Comparison of ENCODE assay signal across 22 mouse cellular contexts in the genomic region with DNA sequence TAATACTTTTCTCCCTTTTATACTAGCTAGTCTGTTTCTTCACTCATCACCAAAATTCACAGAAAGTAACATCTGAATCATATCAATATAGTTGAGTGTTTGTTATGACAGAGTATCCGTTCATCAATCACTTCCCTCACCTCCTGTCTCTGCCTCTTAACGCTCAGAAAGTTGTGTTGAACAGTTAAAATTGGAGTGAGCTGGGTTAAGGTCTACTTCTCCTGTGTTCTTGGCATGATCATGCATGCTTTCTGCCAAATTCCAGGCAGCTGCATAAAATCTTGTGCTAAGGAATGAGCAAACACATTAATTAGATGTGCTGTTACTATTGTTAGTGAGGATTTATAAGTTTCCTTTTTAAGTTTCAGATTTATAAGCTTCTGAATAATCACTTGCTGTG.
DNase-seq lines count a peak whose midpoint lies in the region; ATAC-seq and TF ChIP-seq lines count a peak whose summit lies in the region.
"Had no signal": no experiment of that assay in that cellular context is flagged by ENCODE, and none has a peak within 500 bp of the region (broad histone marks: within the 10 kb centered on the region; RNA-seq: fewer than 3 reads in every experiment).

No protein-coding gene starts in this region.

- DNase-seq in kidney, postnatal 25 days, result no peak
- no peak for DNase-seq in lung, adult 2 months
- DNase-seq in kidney, postnatal 14 days, result peak; percentile 44
- peak; percentile 32 for DNase-seq in lung, postnatal 25 days (ENCODE audit: low spot score)
- DNase-seq in hindbrain, embryonic 14.5 days (ENCODE audit: low spot score), result no peak
- DNase-seq: adrenal gland, adult 8-10 months; cerebellum, adult 9-10 months; heart, postnatal 36 days; layer of hippocampus, adult 9-11 months; left cerebral cortex, postnatal 4 days; liver, embryonic 13.5 days; thymus, postnatal 36 days had no signal

- no peak overlapping the region for H3K4me3 ChIP-seq in kidney, embryonic 15.5 days (replicated peaks)
- no peak overlapping the region for H3K4me3 ChIP-seq in lung, embryonic 16.5 days (ENCODE audit: low read length)
- no peak overlapping the region for H3K4me3 ChIP-seq in lung, adult 2 months (replicated peaks; ENCODE audit: extremely low read depth, low read depth, low read length)
- H3K4me3 ChIP-seq in hindbrain, embryonic 14.5 days (replicated peaks; ENCODE audit: low read length), result no peak overlapping the region
- H3K4me3 ChIP-seq in intestine, embryonic 15.5 days (replicated peaks), result no peak overlapping the region
- H3K4me3 ChIP-seq: embryonic facial prominence, embryonic 12.5 days; heart, embryonic 13.5 days; left cerebral cortex, adult 2 months; liver, embryonic 13.5 days; midbrain, embryonic 12.5 days; neural tube, embryonic 12.5 days had no signal

- peak; percentile 43; the same call in 1 of the 2 replicates for ATAC-seq in kidney, embryonic 15.5 days (replicated peaks; ENCODE audit: low FRiP score)
- ATAC-seq in lung, embryonic 16.5 days (ENCODE audit: low read depth), result peak; percentile 65
- ATAC-seq in hindbrain, embryonic 14.5 days (ENCODE audit: low FRiP score), result no peak
- ATAC-seq in intestine, embryonic 15.5 days, result no peak
- ATAC-seq: hindbrain, embryonic 16.5 days; intestine, postnatal 0 days had no signal

- H3K27me3 ChIP-seq in kidney, embryonic 15.5 days, result no peaks in the 10 kb centered on the region
- no peaks in the 10 kb centered on the region for H3K27me3 ChIP-seq in lung, embryonic 16.5 days (ENCODE audit: control insufficient read depth, insufficient read depth, low read depth, low read length)
- H3K27me3 ChIP-seq in hindbrain, embryonic 14.5 days (ENCODE audit: control insufficient read depth, insufficient read depth, low read length), result no peaks in the 10 kb centered on the region
- no peaks in the 10 kb centered on the region for H3K27me3 ChIP-seq in intestine, embryonic 15.5 days (replicated peaks)
- H3K27me3 ChIP-seq: embryonic facial prominence, embryonic 12.5 days; heart, embryonic 13.5 days; liver, embryonic 13.5 days; midbrain, embryonic 12.5 days; neural tube, embryonic 12.5 days had no signal

- no peak for TF ChIP-seq CTCF in lung, adult 2 months (IDR thresholded peaks at IDR 0.05; ENCODE audit: insufficient read depth, low read length)

- H3K9ac ChIP-seq in kidney, embryonic 15.5 days, result no peak overlapping the region
- H3K9ac ChIP-seq in lung, embryonic 16.5 days (ENCODE audit: low read length), result no peak overlapping the region
- no peak overlapping the region for H3K9ac ChIP-seq in hindbrain, embryonic 14.5 days
- H3K9ac ChIP-seq in intestine, embryonic 15.5 days, result no peak overlapping the region
- H3K9ac ChIP-seq: embryonic facial prominence, embryonic 12.5 days; heart, embryonic 13.5 days; liver, embryonic 13.5 days; midbrain, embryonic 12.5 days; neural tube, embryonic 12.5 days had no signal

- H3K27ac ChIP-seq in kidney, embryonic 15.5 days, result no peak overlapping the region
- H3K27ac ChIP-seq in lung, embryonic 16.5 days (ENCODE audit: low read length), result no peak overlapping the region
- no peak overlapping the region for H3K27ac ChIP-seq in hindbrain, embryonic 14.5 days
- H3K27ac ChIP-seq in intestine, embryonic 15.5 days, result no peak overlapping the region
- H3K27ac ChIP-seq: embryonic facial prominence, embryonic 12.5 days; heart, embryonic 13.5 days; left cerebral cortex, adult 2 months; liver, embryonic 13.5 days; midbrain, embryonic 12.5 days; neural tube, embryonic 12.5 days had no signal

- H3K36me3 ChIP-seq in kidney, embryonic 15.5 days, result no peaks in the 10 kb centered on the region
- no peaks in the 10 kb centered on the region for H3K36me3 ChIP-seq in lung, embryonic 16.5 days (ENCODE audit: control insufficient read depth, insufficient read depth, low read length)
- H3K36me3 ChIP-seq in hindbrain, embryonic 14.5 days (replicated peaks; ENCODE audit: control insufficient read depth, insufficient read depth), result no peaks in the 10 kb centered on the region
- no peaks in the 10 kb centered on the region for H3K36me3 ChIP-seq in intestine, embryonic 15.5 days
- H3K36me3 ChIP-seq: embryonic facial prominence, embryonic 12.5 days; heart, embryonic 13.5 days; liver, embryonic 13.5 days; midbrain, embryonic 12.5 days; neural tube, embryonic 12.5 days had no signal

- 54% methylated on average over 2 of the region's 2 CpGs for WGBS in kidney, embryonic 15.5 days
- WGBS in lung, embryonic 16.5 days, result 24% methylated on average over 2 of the region's 2 CpGs
- WGBS in lung, adult 2 months, result 38% methylated on average over 2 of the region's 2 CpGs
- WGBS in hindbrain, embryonic 14.5 days, result 88% methylated on average over 2 of the region's 2 CpGs
- 49% methylated on average over 2 of the region's 2 CpGs for WGBS in intestine, embryonic 15.5 days

- no peak overlapping the region for H3K4me2 ChIP-seq in kidney, embryonic 15.5 days
- H3K4me2 ChIP-seq in lung, embryonic 16.5 days (ENCODE audit: low read depth, low read length), result no peak overlapping the region
- H3K4me2 ChIP-seq in hindbrain, embryonic 14.5 days (replicated peaks), result no peak overlapping the region
- no peak overlapping the region for H3K4me2 ChIP-seq in intestine, embryonic 15.5 days (replicated peaks)
- H3K4me2 ChIP-seq: embryonic facial prominence, embryonic 12.5 days; heart, embryonic 13.5 days; liver, embryonic 13.5 days; midbrain, embryonic 12.5 days; neural tube, embryonic 12.5 days had no signal

- H3K4me1 ChIP-seq in kidney, embryonic 15.5 days, result no peaks in the 10 kb centered on the region
- H3K4me1 ChIP-seq in lung, embryonic 16.5 days (replicated peaks; ENCODE audit: control insufficient read depth, insufficient read depth, low read length), result no peaks in the 10 kb centered on the region
- H3K4me1 ChIP-seq in lung, adult 2 months (ENCODE audit: control insufficient read depth, insufficient read depth, low read length), result no peaks in the 10 kb centered on the region
- no peaks in the 10 kb centered on the region for H3K4me1 ChIP-seq in hindbrain, embryonic 14.5 days (replicated peaks; ENCODE audit: control insufficient read depth, insufficient read depth, low read length)
- no peaks in the 10 kb centered on the region for H3K4me1 ChIP-seq in intestine, embryonic 15.5 days (replicated peaks)
- H3K4me1 ChIP-seq: embryonic facial prominence, embryonic 12.5 days; heart, embryonic 13.5 days; liver, embryonic 13.5 days; midbrain, embryonic 12.5 days; neural tube, embryonic 12.5 days had no signal

- no peak for TF ChIP-seq POLR2A in lung, adult 2 months (IDR thresholded peaks at IDR 0.05; ENCODE audit: borderline replicate concordance, extremely low read depth, low read depth, low read length)

- no peaks in the 10 kb centered on the region for H3K9me3 ChIP-seq in kidney, embryonic 15.5 days (replicated peaks)
- no peaks in the 10 kb centered on the region for H3K9me3 ChIP-seq in lung, embryonic 16.5 days (ENCODE audit: control insufficient read depth, low read length)
- no peaks in the 10 kb centered on the region for H3K9me3 ChIP-seq in hindbrain, embryonic 14.5 days (ENCODE audit: control insufficient read depth, low read length)
- no peaks in the 10 kb centered on the region for H3K9me3 ChIP-seq in intestine, embryonic 15.5 days
- H3K9me3 ChIP-seq: embryonic facial prominence, embryonic 12.5 days; heart, embryonic 13.5 days; liver, embryonic 13.5 days; midbrain, embryonic 12.5 days; neural tube, embryonic 12.5 days had no signal

Comparison
In these comparisons a context has a peak if more than half of its experiments do, and no peak if none do; other contexts are left out.
1. DNase-seq: peak in kidney, postnatal 14 days (single experiment) and lung, postnatal 25 days (single experiment); none in kidney, postnatal 25 days (0 of 2), lung, adult 2 months (single experiment) and hindbrain, embryonic 14.5 days (single experiment).
2. ATAC-seq: peak in kidney, embryonic 15.5 days (single experiment) and lung, embryonic 16.5 days (single experiment); none in hindbrain, embryonic 14.5 days (single experiment) and intestine, embryonic 15.5 days (single experiment).